Mouse (Mus musculus): ENCODE measurements at regions not wholly inside any gene's neighbourhood (a gene's known extent, or its start where the extent isn't known, plus 50 kb on each side); places are given as distances from the start of the nearest gene placed in this dataset.

GRCm38 (mm10) chr5:141054991-141055390 lies 54.6 kb upstream of the Card11 start:
- DNase-seq (ENCODE audit: low spot score), result no peak

GRCm38 (mm10) chr5:141055596-141056343 lies 55.4 kb upstream of the Card11 start:
- no peak for DNase-seq (ENCODE audit: low spot score)

- DNase-seq (ENCODE audit: low spot score), result no peak
Measured at GRCm38 (mm10) chr5:141058141-141058540, 57.8 kb upstream of the Card11 start.

GRCm38 (mm10) chr5:141058863-141059262 lies 58.5 kb upstream of the Card11 start:
- DNase-seq (ENCODE audit: low spot score), result no peak

GRCm38 (mm10) chr5:141062144-141062543 lies 61.8 kb upstream of the Card11 start:
- no peak for DNase-seq (ENCODE audit: low spot score)

GRCm38 (mm10) chr5:141067561-141067960 lies 67.2 kb upstream of the Card11 start:
- DNase-seq (ENCODE audit: low spot score), result peak; percentile 6

- DNase-seq (ENCODE audit: low spot score), result no peak
Measured at GRCm38 (mm10) chr5:141074457-141074856, 74.1 kb upstream of the Card11 start.

GRCm38 (mm10) chr5:141076158-141076557 lies 75.8 kb upstream of the Card11 start:
- DNase-seq (ENCODE audit: low spot score), result no peak

- DNase-seq (ENCODE audit: low spot score), result no peak
Measured at GRCm38 (mm10) chr5:141076942-141077341, 76.6 kb upstream of the Card11 start.

- DNase-seq (ENCODE audit: low spot score), result no peak
Measured at GRCm38 (mm10) chr5:141080896-141081295, 80.5 kb upstream of the Card11 start.

GRCm38 (mm10) chr5:141084056-141084730 lies 83.8 kb upstream of the Card11 start:
- peak; percentile 4 for DNase-seq (ENCODE audit: low spot score)

GRCm38 (mm10) chr5:141084746-141085145 lies 84.4 kb upstream of the Card11 start:
- peak; percentile 27 for DNase-seq (ENCODE audit: low spot score)

- DNase-seq (ENCODE audit: low spot score), result no peak
Measured at GRCm38 (mm10) chr5:141091676-141092075, 91.3 kb upstream of the Card11 start.

- peak; percentile 76 for DNase-seq (ENCODE audit: low spot score)
Measured at GRCm38 (mm10) chr5:141093641-141094040, 93.3 kb upstream of the Card11 start.

- no peak for DNase-seq (ENCODE audit: low spot score)
Measured at GRCm38 (mm10) chr5:141097878-141098277, 97.5 kb upstream of the Card11 start.

GRCm38 (mm10) chr5:141111666-141112065 lies 111.3 kb upstream of the Card11 start:
- peak; percentile 36 for DNase-seq (ENCODE audit: low spot score)

- DNase-seq (ENCODE audit: low spot score), result no peak
Measured at GRCm38 (mm10) chr5:141115273-141115904, 115.0 kb upstream of the Card11 start.

- no peak for DNase-seq (ENCODE audit: low spot score)
Measured at GRCm38 (mm10) chr5:141115963-141116362, 115.6 kb upstream of the Card11 start.

GRCm38 (mm10) chr5:141125870-141126269 lies 115.4 kb upstream of the Sdk1 start:
- DNase-seq (ENCODE audit: low spot score), result no peak

GRCm38 (mm10) chr5:141126536-141126935 lies 114.8 kb upstream of the Sdk1 start:
- no peak for DNase-seq (ENCODE audit: low spot score)

- no peak for DNase-seq (ENCODE audit: low spot score)
Measured at GRCm38 (mm10) chr5:141131036-141131435, 110.3 kb upstream of the Sdk1 start.

- DNase-seq (ENCODE audit: low spot score), result no peak
Measured at GRCm38 (mm10) chr5:141131906-141132305, 109.4 kb upstream of the Sdk1 start.

- no peak for DNase-seq (ENCODE audit: low spot score)
Measured at GRCm38 (mm10) chr5:141136239-141136638, 105.1 kb upstream of the Sdk1 start.
